Mouse (Mus musculus): ENCODE data around the gene Lbhd1. TPM values are rescaled to one million over a fixed set of nuclear protein-coding genes. Genes with fewer than 3 reads are reported as not detected.
"Not testable (repeated sequence)": the region's sequence is repeated elsewhere in the genome, so short reads cannot be mapped to it uniquely, and the experiment has no call there.

Lbhd1 gene
- polyA plus RNA-seq, 1 experiment from 2014 or later = 70.8 TPM

GRCm38 (mm10) chr19:8895397-8895960 lies 11.9 kb downstream of the Lbhd1 start:
- Histone ChIP-seq H3K27me3 (ENCODE audit: insufficient read depth, low read length) (no peaks in the 10 kb centered on the region), H3K36me3 (ENCODE audit: insufficient read depth, low read length) (0 out of 2 replicates have a peak, but pooled peaks cover 3% of the 10 kb centered on the region), H3K9me3 (replicated peaks; ENCODE audit: low read length) (no peaks in the 10 kb centered on the region), H3K4me3 (replicated peaks; ENCODE audit: low read depth, low read length) (no peak overlapping the region), H3K9ac (ENCODE audit: low read depth, low read length) (0 out of 2 replicates have a peak overlapping the region, but pooled peaks have one; percentile 2), H3K4me2 (ENCODE audit: low read length) (no peak overlapping the region), H3K27ac (no peak overlapping the region), H3K4me1 (replicated peaks; ENCODE audit: insufficient read depth, low read length) (peaks cover 16% of the 10 kb centered on the region)
- DNase-seq (ENCODE audit: low spot score) = no peak
- WGBS = 92% methylated on average over 9 of the region's 9 CpGs
- no peak for TF ChIP-seq CTCF (IDR thresholded peaks at IDR 0.05; ENCODE audit: low read depth)
- no peak for ATAC-seq (replicated peaks; ENCODE audit: low FRiP score, low read depth)

DNA sequence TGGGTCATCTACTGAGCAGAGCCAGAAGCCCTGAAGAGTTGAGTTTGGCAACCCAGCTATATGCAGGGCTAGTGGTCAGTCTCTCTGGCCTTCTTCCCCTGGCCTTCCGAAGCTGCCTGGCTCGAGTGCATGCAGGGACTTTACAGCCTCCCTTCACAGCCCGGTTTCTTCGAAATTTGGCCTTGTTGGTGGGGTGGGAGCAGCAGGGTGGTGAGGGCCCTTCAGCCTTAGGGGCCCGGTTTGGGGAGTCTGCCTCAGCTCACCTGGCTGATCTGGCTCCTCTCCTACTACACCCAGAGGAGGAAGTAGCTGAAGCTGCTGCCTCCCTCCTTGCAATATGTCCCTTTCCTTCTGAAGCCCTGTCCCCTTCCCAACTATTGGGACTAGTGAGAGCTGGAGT lies 12.7 kb downstream of the Lbhd1 start:
- not testable (repeated sequence) for H3K9me3 ChIP-seq (replicated peaks; ENCODE audit: low read length); ATAC-seq (replicated peaks; ENCODE audit: low FRiP score, low read depth); H3K4me2 ChIP-seq (ENCODE audit: low read length); H3K36me3 ChIP-seq (ENCODE audit: insufficient read depth, low read length); H3K27ac ChIP-seq; H3K4me3 ChIP-seq (replicated peaks; ENCODE audit: low read depth, low read length); DNase-seq (ENCODE audit: low spot score); H3K9ac ChIP-seq (ENCODE audit: low read depth, low read length); H3K27me3 ChIP-seq (ENCODE audit: insufficient read depth, low read length)
- peaks cover 16% of the 10 kb centered on the region for H3K4me1 ChIP-seq (replicated peaks; ENCODE audit: insufficient read depth, low read length)
- WGBS = 90% methylated on average over 5 of the region's 5 CpGs

DNA sequence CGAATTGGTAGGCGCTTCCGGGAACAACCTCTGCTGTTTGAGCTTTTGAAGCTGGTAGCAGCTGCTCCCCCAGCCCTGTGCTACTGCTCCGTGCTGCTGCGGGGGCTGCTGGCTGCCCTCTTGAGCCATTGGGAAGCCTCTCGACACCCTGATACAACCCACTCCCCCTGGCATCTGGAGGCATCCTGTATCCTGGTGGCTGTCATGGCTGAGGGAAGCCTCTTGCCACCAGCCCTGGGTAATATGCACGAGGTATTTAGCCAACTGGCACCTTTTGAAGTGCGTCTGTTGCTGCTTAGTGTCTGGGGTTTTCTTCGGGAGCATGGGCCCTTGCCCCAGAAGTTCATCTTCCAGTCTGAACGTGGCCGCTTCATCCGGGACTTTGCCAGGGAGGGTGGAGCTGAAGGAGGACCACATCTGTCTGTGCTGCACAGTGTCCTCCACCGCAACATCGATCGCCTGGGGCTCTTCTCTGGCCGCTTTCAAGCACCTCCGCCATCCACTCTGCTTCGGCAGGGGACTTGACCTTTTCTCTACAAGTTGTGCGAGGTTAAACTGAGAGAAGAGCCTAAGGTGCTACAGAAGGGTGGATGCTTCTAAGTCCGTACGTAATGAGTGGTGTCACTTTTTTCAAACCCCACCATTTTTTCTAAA lies 13.8 kb downstream of the Lbhd1 start:
- H3K4me1 ChIP-seq (replicated peaks; ENCODE audit: insufficient read depth, low read length) = peaks cover 16% of the 10 kb centered on the region
- 21% methylated on average over 21 of the region's 21 CpGs for WGBS
- not testable (repeated sequence) for H3K36me3 ChIP-seq (ENCODE audit: insufficient read depth, low read length); H3K27me3 ChIP-seq (ENCODE audit: insufficient read depth, low read length); H3K9me3 ChIP-seq (replicated peaks; ENCODE audit: low read length)
- H3K4me3 ChIP-seq (replicated peaks; ENCODE audit: low read depth, low read length) = peak overlapping the region; percentile 85
- DNase-seq (ENCODE audit: low spot score) (peak; percentile 31), ATAC-seq (replicated peaks; ENCODE audit: low FRiP score, low read depth) (peak; percentile 57)
- H3K9ac ChIP-seq (ENCODE audit: low read depth, low read length) = peak overlapping the region; percentile 95
- H3K4me2 ChIP-seq (ENCODE audit: low read length) = peak overlapping the region; percentile 87
- H3K27ac ChIP-seq = peak overlapping the region; percentile 83

GRCm38 (mm10) chr19:8897865-8898495 lies 14.4 kb downstream of the Lbhd1 start, which contains the start of gene Ganab:
TSS of gene Ganab (plus strand) at chr19:8898071.
- 0 out of 2 replicates have a peak, but pooled peaks have one; percentile 8 for TF ChIP-seq CTCF (IDR thresholded peaks at IDR 0.05; ENCODE audit: low read depth)
- Histone ChIP-seq H3K27me3 (ENCODE audit: insufficient read depth, low read length) (no peaks in the 10 kb centered on the region), H3K9me3 (replicated peaks; ENCODE audit: low read length) (no peaks in the 10 kb centered on the region), H3K9ac (ENCODE audit: low read depth, low read length) (peak within 1 kb of the TSS; percentile 95), H3K27ac (peak within 1 kb of the TSS; percentile 94), H3K4me1 (replicated peaks; ENCODE audit: insufficient read depth, low read length) (peaks cover 16% of the 10 kb centered on the region), H3K4me3 (replicated peaks; ENCODE audit: low read depth, low read length) (peak within 1 kb of the TSS; percentile 85), H3K4me2 (ENCODE audit: low read length) (peak within 1 kb of the TSS; percentile 87), H3K36me3 (ENCODE audit: insufficient read depth, low read length) (0 out of 2 replicates have a peak, but pooled peaks cover 3% of the 10 kb centered on the region)
- peak; percentile 98 for ATAC-seq (replicated peaks; ENCODE audit: low FRiP score, low read depth)
- under 1% methylated on average over 53 of the region's 53 CpGs for WGBS
- DNase-seq (ENCODE audit: low spot score) = peak; percentile 99

DNA sequence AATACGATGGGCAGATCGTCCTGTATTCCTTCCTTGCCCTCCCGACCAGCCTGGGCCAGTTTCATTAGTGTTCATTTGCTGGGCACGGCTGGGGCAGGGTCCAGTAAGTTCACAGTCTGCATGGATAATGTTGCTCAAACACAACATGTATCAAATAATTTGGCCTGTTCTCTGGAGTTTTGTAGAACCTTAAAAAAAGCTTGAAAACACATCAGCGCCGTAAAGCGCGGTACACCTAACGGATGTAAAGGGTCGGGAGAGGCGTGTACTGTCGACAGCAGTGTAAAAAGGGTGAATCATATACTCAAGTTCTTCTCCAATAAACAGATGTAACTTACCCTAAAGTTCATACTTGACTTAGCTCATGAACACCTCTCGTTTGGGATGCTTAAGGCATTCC lies 15.0 kb downstream of the Lbhd1 start:
- Histone ChIP-seq H3K4me3 (replicated peaks; ENCODE audit: low read depth, low read length) (peak overlapping the region; percentile 85), H3K4me1 (replicated peaks; ENCODE audit: insufficient read depth, low read length) (peaks cover 16% of the 10 kb centered on the region), H3K9ac (ENCODE audit: low read depth, low read length) (peak overlapping the region; percentile 95), H3K4me2 (ENCODE audit: low read length) (peak overlapping the region; percentile 87), H3K9me3 (replicated peaks; ENCODE audit: low read length) (no peaks in the 10 kb centered on the region), H3K36me3 (ENCODE audit: insufficient read depth, low read length) (peaks cover 7% of the 10 kb centered on the region; the same call in 1 of the 2 replicates), H3K27me3 (ENCODE audit: insufficient read depth, low read length) (no peaks in the 10 kb centered on the region), H3K27ac (peak overlapping the region; percentile 94)
- WGBS = 2% methylated on average over 13 of the region's 13 CpGs
- no peak for TF ChIP-seq CTCF (IDR thresholded peaks at IDR 0.05; ENCODE audit: low read depth)
- DNase-seq (ENCODE audit: low spot score) (peak; percentile 33), ATAC-seq (replicated peaks; ENCODE audit: low FRiP score, low read depth) (no peak)

DNA sequence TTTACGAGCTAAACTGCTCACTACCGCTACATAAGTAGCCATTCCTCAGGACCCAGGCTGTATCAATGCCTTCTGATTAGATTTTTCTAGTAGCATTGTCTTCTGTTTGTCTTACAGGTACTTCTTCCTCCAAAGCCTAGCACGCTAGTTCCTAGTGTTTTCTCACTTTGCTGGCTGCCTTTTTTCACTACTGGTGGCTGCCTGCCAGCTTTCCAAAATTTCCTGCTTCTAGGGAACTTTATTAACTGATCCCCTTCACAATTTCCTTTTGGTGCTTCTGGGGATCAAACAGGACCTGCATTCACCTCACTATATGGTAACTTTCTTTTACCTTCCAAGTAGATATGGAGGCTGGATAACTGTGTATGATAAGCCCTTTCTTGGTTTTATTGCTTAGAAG lies 15.5 kb downstream of the Lbhd1 start:
- peak overlapping the region; percentile 95 for H3K9ac ChIP-seq (ENCODE audit: low read depth, low read length)
- H3K36me3 ChIP-seq (ENCODE audit: insufficient read depth, low read length) = peaks cover 7% of the 10 kb centered on the region; the same call in 1 of the 2 replicates
- no peaks in the 10 kb centered on the region for H3K9me3 ChIP-seq (replicated peaks; ENCODE audit: low read length)
- H3K27me3 ChIP-seq (ENCODE audit: insufficient read depth, low read length) = no peaks in the 10 kb centered on the region
- peak overlapping the region; percentile 85 for H3K4me3 ChIP-seq (replicated peaks; ENCODE audit: low read depth, low read length)
- no peak for DNase-seq (ENCODE audit: low spot score)
- 21% methylated on average over 3 of the region's 3 CpGs for WGBS
- no peak for ATAC-seq (replicated peaks; ENCODE audit: low FRiP score, low read depth)
- H3K27ac ChIP-seq = no peak overlapping the region
- peak overlapping the region; percentile 87 for H3K4me2 ChIP-seq (ENCODE audit: low read length)
- H3K4me1 ChIP-seq (replicated peaks; ENCODE audit: insufficient read depth, low read length) = peaks cover 16% of the 10 kb centered on the region
- TF ChIP-seq CTCF (IDR thresholded peaks at IDR 0.05; ENCODE audit: low read depth) = no peak

Data from kidney, postnatal 0 days (tissue).